Comparison of ENCODE assay signal across 12 mouse cellular contexts in the genomic region with DNA sequence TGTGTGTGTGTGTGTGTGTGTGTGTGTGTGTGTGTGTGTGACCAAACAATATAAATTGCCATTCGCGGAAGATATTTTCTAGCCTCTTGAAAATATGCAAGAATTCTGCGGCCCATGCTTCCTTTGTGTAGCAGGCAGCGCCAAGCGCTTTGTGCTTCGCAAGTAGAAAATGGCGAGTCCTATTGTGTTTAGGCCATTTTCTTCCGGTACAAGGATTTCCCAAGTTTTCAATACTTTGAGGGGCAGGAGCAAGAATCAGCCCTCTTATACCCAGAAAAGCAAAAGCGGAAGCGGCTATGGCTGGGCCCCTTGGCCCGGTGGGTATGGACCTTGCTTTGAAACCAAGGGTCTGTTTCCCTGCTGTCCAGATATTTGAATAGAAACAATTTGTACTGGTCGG.
DNase-seq lines count a peak whose midpoint lies in the region; ATAC-seq and TF ChIP-seq lines count a peak whose summit lies in the region.
"Had no signal": no experiment of that assay in that cellular context is flagged by ENCODE, and none has a peak within 500 bp of the region (broad histone marks: within the 10 kb centered on the region; RNA-seq: fewer than 3 reads in every experiment).

No protein-coding gene starts in this region.

- DNase-seq in layer of hippocampus, adult 2 months (ENCODE audit: low spot score in 2 of 2) = no peak
- DNase-seq in layer of hippocampus, adult 11-12 months (ENCODE audit: low spot score) = no peak
- DNase-seq in forebrain, embryonic 10.5 days (ENCODE audit: extremely low spot score, low spot score) = peak; percentile 38
- no peak for DNase-seq in spleen, adult 18-20 months
- DNase-seq in thymus, postnatal 14 days = no peak
- DNase-seq: adrenal gland, postnatal 25 days; gastrocnemius, postnatal 10 days; liver, embryonic 13.5 days had no signal

- no peak for ATAC-seq in hindbrain, embryonic 16.5 days
- no peak for ATAC-seq in erythroblast, adult 5-6 weeks (replicated peaks; ENCODE audit: low FRiP score, poor library complexity, severe bottlenecking)

- no peak for TF ChIP-seq POLR2A in olfactory bulb, adult 2 months (IDR thresholded peaks at IDR 0.05; ENCODE audit: insufficient read depth, low read depth, low read length)

- H3K9me3 ChIP-seq in forebrain, embryonic 10.5 days = 0 out of 2 replicates have a peak, but pooled peaks cover 2% of the 10 kb centered on the region
- H3K9me3 ChIP-seq in hindbrain, embryonic 16.5 days (ENCODE audit: control insufficient read depth, low read length) = no peaks in the 10 kb centered on the region
- H3K9me3 ChIP-seq: kidney, embryonic 15.5 days; liver, embryonic 13.5 days had no signal

- peaks cover 70% of the 10 kb centered on the region for H3K4me1 ChIP-seq in forebrain, embryonic 10.5 days
- H3K4me1 ChIP-seq in hindbrain, embryonic 16.5 days (ENCODE audit: control insufficient read depth, insufficient read depth, low read depth, low read length) = peaks cover 6% of the 10 kb centered on the region; the same call in 1 of the 2 replicates
- H3K4me1 ChIP-seq in olfactory bulb, adult 2 months (ENCODE audit: control insufficient read depth, insufficient read depth, low read length) = peaks cover 21% of the 10 kb centered on the region
- H3K4me1 ChIP-seq: liver, embryonic 13.5 days had no signal

- H3K36me3 ChIP-seq in forebrain, embryonic 10.5 days (replicated peaks) = peaks cover 6% of the 10 kb centered on the region; the same call in 1 of the 2 replicates
- H3K36me3 ChIP-seq in hindbrain, embryonic 16.5 days (ENCODE audit: control insufficient read depth, insufficient read depth, low read length) = no peaks in the 10 kb centered on the region
- H3K36me3 ChIP-seq: kidney, embryonic 15.5 days; liver, embryonic 13.5 days had no signal

- TF ChIP-seq CTCF in layer of hippocampus, adult 2 months (conservative IDR thresholded peaks at IDR 0.05) = no peak
- TF ChIP-seq CTCF in olfactory bulb, adult 2 months (IDR thresholded peaks at IDR 0.05; ENCODE audit: insufficient read depth, low read depth, low read length) = no peak

- H3K27me3 ChIP-seq in forebrain, embryonic 10.5 days (ENCODE audit: poor library complexity, severe bottlenecking) = peaks cover 96% of the 10 kb centered on the region
- no peaks in the 10 kb centered on the region for H3K27me3 ChIP-seq in hindbrain, embryonic 16.5 days (replicated peaks; ENCODE audit: control insufficient read depth, insufficient read depth, low read length)

- peak overlapping the region; percentile 93 for H3K27ac ChIP-seq in layer of hippocampus, adult 2 months
- H3K27ac ChIP-seq in forebrain, embryonic 10.5 days = peak overlapping the region; percentile 98
- H3K27ac ChIP-seq in hindbrain, embryonic 16.5 days (ENCODE audit: low read depth, low read length) = peak overlapping the region; percentile 99
- peak overlapping the region; percentile 99 for H3K27ac ChIP-seq in olfactory bulb, adult 2 months (ENCODE audit: insufficient read depth, low read depth, low read length)
- H3K27ac ChIP-seq: kidney, embryonic 15.5 days; liver, embryonic 13.5 days had no signal

- under 1% methylated on average over 12 of the region's 12 CpGs for WGBS in forebrain, embryonic 10.5 days
- WGBS in hindbrain, embryonic 16.5 days = 2% methylated on average over 12 of the region's 12 CpGs
- 4% methylated on average over 12 of the region's 12 CpGs for WGBS in olfactory bulb, adult 2 months

- peak overlapping the region; percentile 62 for H3K4me3 ChIP-seq in layer of hippocampus, adult 2 months
- peak overlapping the region; percentile 70 for H3K4me3 ChIP-seq in forebrain, embryonic 10.5 days
- H3K4me3 ChIP-seq in hindbrain, embryonic 16.5 days (ENCODE audit: low read length) = peak overlapping the region; percentile 63
- peak overlapping the region; percentile 87 for H3K4me3 ChIP-seq in olfactory bulb, adult 2 months (ENCODE audit: insufficient read depth, low read depth, low read length)
- H3K4me3 ChIP-seq: kidney, embryonic 15.5 days; liver, embryonic 13.5 days had no signal

- H3K4me2 ChIP-seq in hindbrain, embryonic 16.5 days (ENCODE audit: low read length) = peak overlapping the region; percentile 43
- H3K4me2 ChIP-seq: kidney, embryonic 15.5 days; liver, embryonic 13.5 days had no signal

- peak overlapping the region; percentile 90 for H3K9ac ChIP-seq in hindbrain, embryonic 16.5 days (ENCODE audit: low read depth, low read length)
- H3K9ac ChIP-seq: kidney, embryonic 15.5 days; liver, embryonic 13.5 days had no signal
